Comparison of ENCODE assay signal across 11 mouse cellular contexts in genomic region chr13:46572648-46573163, GRCm38 (mm10).
A peak's percentile ranks its signal among the peaks of the same experiment; 100 is the strongest.
DNase-seq lines count a peak whose midpoint lies in the region; ATAC-seq and TF ChIP-seq lines count a peak whose summit lies in the region.
"Had no signal": no experiment of that assay in that cellular context is flagged by ENCODE, and none has a peak within 500 bp of the region (broad histone marks: within the 10 kb centered on the region; RNA-seq: fewer than 3 reads in every experiment).

No protein-coding gene starts in this region.

- H3K9me3 ChIP-seq in forebrain, embryonic 14.5 days (replicated peaks; ENCODE audit: control insufficient read depth, low read length) = no peaks in the 10 kb centered on the region
- H3K9me3 ChIP-seq in forebrain, embryonic 11.5 days (ENCODE audit: control insufficient read depth, low read length) = no peaks in the 10 kb centered on the region
- no peaks in the 10 kb centered on the region for H3K9me3 ChIP-seq in midbrain, embryonic 14.5 days (ENCODE audit: control insufficient read depth, low read length)
- H3K9me3 ChIP-seq: liver, embryonic 13.5 days; midbrain, embryonic 12.5 days had no signal

- no peak for DNase-seq in forebrain, embryonic 14.5 days (ENCODE audit: low spot score)
- no peak for DNase-seq in forebrain, embryonic 11.5 days (ENCODE audit: low spot score)
- DNase-seq in left cerebral cortex, adult 2 months (ENCODE audit: extremely low spot score in 1 of 2, low spot score in 2 of 2) = no peak
- DNase-seq in left cerebral cortex, adult 11 months (ENCODE audit: low spot score) = no peak
- peak; percentile 26 for DNase-seq in midbrain, embryonic 14.5 days
- DNase-seq in cerebellum, postnatal 14 days = no peak
- no peak for DNase-seq in urinary bladder, postnatal 25 days (ENCODE audit: low spot score)
- DNase-seq: B cell, adult 2 months; liver, embryonic 13.5 days had no signal

- no peaks in the 10 kb centered on the region for H3K36me3 ChIP-seq in forebrain, embryonic 14.5 days (ENCODE audit: control insufficient read depth, insufficient read depth, low read length)
- H3K36me3 ChIP-seq in forebrain, embryonic 11.5 days (ENCODE audit: control insufficient read depth, insufficient read depth, low read length) = no peaks in the 10 kb centered on the region
- no peaks in the 10 kb centered on the region for H3K36me3 ChIP-seq in midbrain, embryonic 14.5 days (ENCODE audit: control insufficient read depth, insufficient read depth, low read length)
- H3K36me3 ChIP-seq: liver, embryonic 13.5 days; midbrain, embryonic 12.5 days had no signal

- H3K4me3 ChIP-seq in forebrain, embryonic 14.5 days (ENCODE audit: low read depth, low read length) = no peak overlapping the region
- H3K4me3 ChIP-seq in forebrain, embryonic 11.5 days (ENCODE audit: low read depth, low read length) = no peak overlapping the region
- H3K4me3 ChIP-seq in left cerebral cortex, adult 2 months = no peak overlapping the region
- H3K4me3 ChIP-seq in embryonic fibroblast, embryonic 13.5 days (ENCODE audit: insufficient read depth, low read length) = no peak overlapping the region
- H3K4me3 ChIP-seq in midbrain, embryonic 14.5 days (replicated peaks; ENCODE audit: low read depth, low read length) = no peak overlapping the region
- H3K4me3 ChIP-seq: liver, embryonic 13.5 days; midbrain, embryonic 12.5 days had no signal

- no peak for TF ChIP-seq CTCF in left cerebral cortex, adult 2 months (IDR thresholded peaks at IDR 0.05)
- TF ChIP-seq CTCF in embryonic fibroblast, embryonic 13.5 days (IDR thresholded peaks at IDR 0.05; ENCODE audit: borderline replicate concordance, insufficient read depth, low read length) = no peak

- H3K27me3 ChIP-seq in forebrain, embryonic 14.5 days (replicated peaks; ENCODE audit: control insufficient read depth, insufficient read depth, low read length) = no peaks in the 10 kb centered on the region
- no peaks in the 10 kb centered on the region for H3K27me3 ChIP-seq in forebrain, embryonic 11.5 days (ENCODE audit: control insufficient read depth, insufficient read depth, low read length)
- H3K27me3 ChIP-seq in midbrain, embryonic 14.5 days (ENCODE audit: control insufficient read depth, insufficient read depth, low read length) = no peaks in the 10 kb centered on the region
- H3K27me3 ChIP-seq: liver, embryonic 13.5 days; midbrain, embryonic 12.5 days had no signal

- no peak overlapping the region for H3K9ac ChIP-seq in forebrain, embryonic 14.5 days (ENCODE audit: low read length)
- no peak overlapping the region for H3K9ac ChIP-seq in forebrain, embryonic 11.5 days (ENCODE audit: low read length)
- no peak overlapping the region for H3K9ac ChIP-seq in midbrain, embryonic 14.5 days (replicated peaks; ENCODE audit: low read length)
- H3K9ac ChIP-seq: liver, embryonic 13.5 days; midbrain, embryonic 12.5 days had no signal

- intact Hi-C loops in left cerebral cortex, adult 2 months (cut with DNase I) = no loop called here

- peaks cover 20% of the 10 kb centered on the region for H3K4me1 ChIP-seq in forebrain, embryonic 14.5 days (ENCODE audit: control insufficient read depth, insufficient read depth, low read length)
- peaks cover 3% of the 10 kb centered on the region; the same call in 1 of the 2 replicates for H3K4me1 ChIP-seq in forebrain, embryonic 11.5 days (replicated peaks; ENCODE audit: control insufficient read depth, insufficient read depth, low read length)
- peaks cover 19% of the 10 kb centered on the region for H3K4me1 ChIP-seq in embryonic fibroblast, embryonic 13.5 days (ENCODE audit: control insufficient read depth, insufficient read depth, low read length)
- H3K4me1 ChIP-seq in midbrain, embryonic 14.5 days (ENCODE audit: control insufficient read depth, insufficient read depth, low read length) = peaks cover 16% of the 10 kb centered on the region; the same call in 1 of the 2 replicates

- ATAC-seq in forebrain, embryonic 14.5 days = no peak
- no peak for ATAC-seq in forebrain, embryonic 11.5 days (replicated peaks; ENCODE audit: low FRiP score)
- no peak for ATAC-seq in midbrain, embryonic 14.5 days (ENCODE audit: low FRiP score, low TSS enrichment)

- 58% methylated on average over 9 of the region's 9 CpGs for WGBS in forebrain, embryonic 14.5 days
- WGBS in forebrain, embryonic 11.5 days = 78% methylated on average over 9 of the region's 9 CpGs
- 41% methylated on average over 9 of the region's 9 CpGs for WGBS in midbrain, embryonic 14.5 days

- peak overlapping the region; percentile 17; the same call in 1 of the 2 replicates for H3K27ac ChIP-seq in forebrain, embryonic 14.5 days (ENCODE audit: low read depth, low read length)
- H3K27ac ChIP-seq in forebrain, embryonic 11.5 days (ENCODE audit: low read depth, low read length) = no peak overlapping the region
- H3K27ac ChIP-seq in left cerebral cortex, adult 2 months = peak overlapping the region; percentile 4; the same call in 1 of the 2 replicates
- peak overlapping the region; percentile 94 for H3K27ac ChIP-seq in embryonic fibroblast, embryonic 13.5 days (ENCODE audit: insufficient read depth, low read length)
- H3K27ac ChIP-seq in midbrain, embryonic 14.5 days (replicated peaks; ENCODE audit: low read depth, low read length) = 0 out of 2 replicates have a peak overlapping the region, but pooled peaks have one; percentile 42
- H3K27ac ChIP-seq: liver, embryonic 13.5 days had no signal

- TF ChIP-seq POLR2A in embryonic fibroblast, embryonic 13.5 days (IDR thresholded peaks at IDR 0.05; ENCODE audit: low read depth, low read length) = no peak

- no peak overlapping the region for H3K4me2 ChIP-seq in forebrain, embryonic 14.5 days (ENCODE audit: low read length)
- H3K4me2 ChIP-seq in forebrain, embryonic 11.5 days (ENCODE audit: low read depth, low read length, severe bottlenecking) = no peak overlapping the region
- no peak overlapping the region for H3K4me2 ChIP-seq in midbrain, embryonic 14.5 days (ENCODE audit: low read length)
- H3K4me2 ChIP-seq: midbrain, embryonic 12.5 days had no signal
